Mouse (Mus musculus) midbrain, embryonic 15.5 days (tissue): ENCODE results near the gene Ptk6. TPM values are rescaled to one million over a fixed set of nuclear protein-coding genes. Genes with fewer than 3 reads are reported as not detected.

Source experiments
- ATAC-seq: fragments of 200-750 bp; cut with Nextera tagmentation; replicated peaks from 2 replicates; pipeline ENCODE4 v1.8.0; 2017; ENCODE audit warnings: moderate TSS enrichment
- H3K27ac ChIP-seq: fragments of 300-500 bp; sonication (generic); 2 replicates; pipeline ENCODE4 v1.5.1; 2015; ENCODE audit warnings: mild to moderate bottlenecking, inconsistent platforms
- H3K27me3 ChIP-seq: fragments of 300-500 bp; sonication (generic); replicated peaks from 2 replicates; pipeline ENCODE4 v1.6.1; 2015; ENCODE audit warnings: inconsistent platforms
- H3K36me3 ChIP-seq: fragments of 300-500 bp; sonication (generic); replicated peaks from 2 replicates; pipeline ENCODE4 v1.6.1; 2015; ENCODE audit warnings: inconsistent platforms
- H3K4me1 ChIP-seq: fragments of 300-500 bp; sonication (generic); 2 replicates; pipeline ENCODE4 v1.6.1; 2015; ENCODE audit warnings: inconsistent platforms
- H3K4me2 ChIP-seq: fragments of 300-500 bp; sonication (generic); 2 replicates; pipeline ENCODE4 v1.6.1; 2015; ENCODE audit warnings: inconsistent platforms, mild to moderate bottlenecking, moderate library complexity
- H3K4me3 ChIP-seq: fragments of 300-500 bp; sonication (generic); 2 replicates; pipeline ENCODE4 v1.5.1; 2015; ENCODE audit warnings: mild to moderate bottlenecking, inconsistent platforms
- H3K9ac ChIP-seq: fragments of 300-500 bp; sonication (generic); 2 replicates; pipeline ENCODE4 v1.6.1; 2015; ENCODE audit warnings: mild to moderate bottlenecking, inconsistent platforms
- H3K9me3 ChIP-seq: fragments of 300-500 bp; sonication (generic); 2 replicates; pipeline ENCODE4 v1.6.1; 2016; ENCODE audit warnings: inconsistent platforms
- WGBS: fragments of 180-500 bp; shearing (Covaris S2); methylation state at CpG from one replicate; pipeline ENCODE4 v1.1.7; 2015; ENCODE audit warnings: mixed read lengths; 5-methylcytosine and 5-hydroxymethylcytosine counted together
- polyA plus RNA-seq: library from polyadenylated mRNA; unstranded; fragments of >200 nt; fragmentation: Nextera tagmentation; extraction: Ambion mirVana; gene quantifications from 2 replicates; pipeline ENCODE4 v1.2.1, GENCODE M21; 2015

Ptk6 gene
- polyA plus RNA-seq: not detected in 2 replicates

- 89% methylated on average over 3 of the region's 3 CpGs for WGBS
Measured at GRCm38 (mm10) chr2:181202422-181202821, at the start of gene Ptk6. TSS of gene Ptk6 (minus strand) at chr2:181202789.

GRCm38 (mm10) chr2:181251841-181252240 lies 49.3 kb upstream of the Ptk6 start:
- H3K4me1 ChIP-seq: no peaks in the 10 kb centered on the region
- H3K4me2 ChIP-seq: no peak overlapping the region
- no peaks in the 10 kb centered on the region for H3K9me3 ChIP-seq
- H3K36me3 ChIP-seq: peaks cover 40% of the 10 kb centered on the region
- H3K27me3 ChIP-seq: no peaks in the 10 kb centered on the region
- no peak for ATAC-seq
- H3K27ac ChIP-seq: no peak overlapping the region
- WGBS: 93% methylated on average over 1 of the region's 1 CpGs
- H3K4me3 ChIP-seq: no peak overlapping the region
- H3K9ac ChIP-seq: no peak overlapping the region

More at GRCm38 (mm10) chr2:181202422-181202821, at the start of gene Ptk6:
- no peaks in the 10 kb centered on the region for H3K27me3 ChIP-seq
- H3K27ac ChIP-seq: no peak within 1 kb of the TSS
- no peaks in the 10 kb centered on the region for H3K4me1 ChIP-seq
- H3K9ac ChIP-seq: no peak within 1 kb of the TSS
- no peak within 1 kb of the TSS for H3K4me2 ChIP-seq
- ATAC-seq: no peak
- H3K9me3 ChIP-seq: no peaks in the 10 kb centered on the region
- no peaks in the 10 kb centered on the region for H3K36me3 ChIP-seq
- no peak within 1 kb of the TSS for H3K4me3 ChIP-seq

GRCm38 (mm10) chr2:181249217-181249616 lies 46.6 kb upstream of the Ptk6 start:
- H3K27me3 ChIP-seq: no peaks in the 10 kb centered on the region
- 88% methylated on average over 10 of the region's 10 CpGs for WGBS
- no peaks in the 10 kb centered on the region for H3K9me3 ChIP-seq
- ATAC-seq: no peak
- no peak overlapping the region for H3K4me2 ChIP-seq
- no peak overlapping the region for H3K9ac ChIP-seq
- no peaks in the 10 kb centered on the region for H3K4me1 ChIP-seq
- no peak overlapping the region for H3K4me3 ChIP-seq
- H3K27ac ChIP-seq: no peak overlapping the region
- H3K36me3 ChIP-seq: peaks cover 19% of the 10 kb centered on the region

- Histone ChIP-seq H3K4me2 (no peak overlapping the region), H3K9me3 (no peaks in the 10 kb centered on the region), H3K27me3 (no peaks in the 10 kb centered on the region), H3K4me3 (no peak overlapping the region), H3K27ac (no peak overlapping the region), H3K36me3 (no peaks in the 10 kb centered on the region), H3K4me1 (no peaks in the 10 kb centered on the region), H3K9ac (no peak overlapping the region)
- 36% methylated on average over 2 of the region's 2 CpGs for WGBS
- ATAC-seq: no peak
Measured at GRCm38 (mm10) chr2:181245031-181245430, 42.4 kb upstream of the Ptk6 start.

DNA sequence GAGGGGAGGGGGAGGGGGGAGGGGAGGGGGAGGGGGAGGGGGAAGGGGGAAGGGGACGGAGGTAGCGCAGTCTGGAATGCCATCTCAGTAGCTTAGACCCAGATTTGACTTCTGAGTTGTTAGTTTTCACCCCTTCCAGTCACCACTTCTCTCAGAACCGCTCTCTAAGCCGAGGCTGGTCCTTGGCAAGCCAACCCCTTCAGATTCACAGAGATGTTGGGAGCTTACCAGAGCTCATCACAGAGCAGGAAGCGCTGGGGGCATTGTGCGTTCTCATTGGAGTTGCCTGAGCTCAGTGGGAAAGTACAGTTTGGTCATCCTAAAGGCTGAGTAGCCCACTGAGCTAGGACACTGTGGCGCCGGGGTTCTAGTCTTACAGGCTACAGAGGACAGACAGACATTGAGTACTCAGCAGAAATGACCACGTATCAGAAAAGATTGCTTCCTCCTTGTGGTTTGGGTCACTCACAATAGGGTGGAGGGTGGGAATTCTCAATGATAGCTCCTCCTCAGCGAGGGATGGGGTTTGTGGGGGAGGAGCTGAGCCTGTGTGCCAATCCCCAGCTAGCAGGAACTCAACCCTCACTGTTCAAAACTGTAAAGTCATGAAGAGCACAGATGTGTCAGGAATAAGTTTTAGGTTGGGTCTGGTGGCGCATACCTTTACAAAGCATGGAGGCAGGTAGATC lies 41.3 kb upstream of the Ptk6 start:
- no peak overlapping the region for H3K9ac ChIP-seq
- no peaks in the 10 kb centered on the region for H3K4me1 ChIP-seq
- H3K4me3 ChIP-seq: no peak overlapping the region
- H3K27ac ChIP-seq: no peak overlapping the region
- H3K27me3 ChIP-seq: no peaks in the 10 kb centered on the region
- no peaks in the 10 kb centered on the region for H3K9me3 ChIP-seq
- 27% methylated on average over 11 of the region's 11 CpGs for WGBS
- no peak overlapping the region for H3K4me2 ChIP-seq
- no peaks in the 10 kb centered on the region for H3K36me3 ChIP-seq
- ATAC-seq: no peak

- no peaks in the 10 kb centered on the region for H3K27me3 ChIP-seq
- no peak overlapping the region for H3K4me2 ChIP-seq
- ATAC-seq: no peak
- H3K9me3 ChIP-seq: no peaks in the 10 kb centered on the region
- no peak overlapping the region for H3K4me3 ChIP-seq
- H3K36me3 ChIP-seq: no peaks in the 10 kb centered on the region
- no peak overlapping the region for H3K27ac ChIP-seq
- WGBS: 73% methylated on average over 3 of the region's 3 CpGs
- no peaks in the 10 kb centered on the region for H3K4me1 ChIP-seq
- no peak overlapping the region for H3K9ac ChIP-seq
Measured at GRCm38 (mm10) chr2:181242314-181242665, 39.7 kb upstream of the Ptk6 start.

DNA sequence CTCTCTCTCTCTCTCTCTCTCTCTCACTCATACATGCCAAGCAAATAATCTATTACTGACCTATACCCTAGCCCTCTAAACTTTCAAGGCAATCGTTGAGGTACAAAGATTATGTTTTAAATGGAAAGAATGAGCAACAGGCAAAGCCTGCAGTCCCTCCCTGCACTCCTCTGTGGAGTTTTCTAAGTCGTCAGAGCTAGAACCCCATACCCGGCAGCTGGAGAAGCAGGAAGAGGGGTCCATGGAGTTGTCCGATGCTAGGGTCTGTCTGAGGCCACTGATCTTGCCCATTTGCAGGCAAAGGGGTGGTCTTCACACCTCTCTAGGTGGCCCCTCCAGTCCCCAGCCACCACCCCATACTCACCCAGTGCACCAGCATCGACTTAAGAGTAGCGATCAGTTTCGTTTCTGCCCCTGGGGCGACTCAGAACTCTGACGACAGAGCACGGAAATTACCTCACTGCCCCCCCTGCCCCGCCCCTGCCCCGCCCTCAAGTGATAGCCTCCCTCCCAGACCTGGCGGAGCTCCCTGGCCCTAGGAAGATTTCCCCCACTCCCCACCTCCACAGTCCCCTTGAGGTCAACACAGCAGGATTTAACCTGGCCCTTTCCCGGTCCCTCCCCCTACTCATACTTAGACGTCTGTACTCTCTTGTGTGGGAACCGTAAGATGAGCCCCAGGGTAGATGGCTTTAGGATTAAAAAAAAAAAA lies 39.2 kb upstream of the Ptk6 start, which contains the start of gene Helz2:
Gene Helz2, minus strand, starts transcription at position 426 of the 712 bp plus-strand sequence.
- H3K27me3 ChIP-seq: no peaks in the 10 kb centered on the region
- peak within 1 kb of the TSS; percentile 36 for H3K4me2 ChIP-seq
- no peaks in the 10 kb centered on the region for H3K4me1 ChIP-seq
- no peaks in the 10 kb centered on the region for H3K9me3 ChIP-seq
- no peak within 1 kb of the TSS for H3K27ac ChIP-seq
- no peak for ATAC-seq
- H3K9ac ChIP-seq: no peak within 1 kb of the TSS
- H3K4me3 ChIP-seq: no peak within 1 kb of the TSS
- 15% methylated on average over 16 of the region's 16 CpGs for WGBS
- H3K36me3 ChIP-seq: no peaks in the 10 kb centered on the region

DNA sequence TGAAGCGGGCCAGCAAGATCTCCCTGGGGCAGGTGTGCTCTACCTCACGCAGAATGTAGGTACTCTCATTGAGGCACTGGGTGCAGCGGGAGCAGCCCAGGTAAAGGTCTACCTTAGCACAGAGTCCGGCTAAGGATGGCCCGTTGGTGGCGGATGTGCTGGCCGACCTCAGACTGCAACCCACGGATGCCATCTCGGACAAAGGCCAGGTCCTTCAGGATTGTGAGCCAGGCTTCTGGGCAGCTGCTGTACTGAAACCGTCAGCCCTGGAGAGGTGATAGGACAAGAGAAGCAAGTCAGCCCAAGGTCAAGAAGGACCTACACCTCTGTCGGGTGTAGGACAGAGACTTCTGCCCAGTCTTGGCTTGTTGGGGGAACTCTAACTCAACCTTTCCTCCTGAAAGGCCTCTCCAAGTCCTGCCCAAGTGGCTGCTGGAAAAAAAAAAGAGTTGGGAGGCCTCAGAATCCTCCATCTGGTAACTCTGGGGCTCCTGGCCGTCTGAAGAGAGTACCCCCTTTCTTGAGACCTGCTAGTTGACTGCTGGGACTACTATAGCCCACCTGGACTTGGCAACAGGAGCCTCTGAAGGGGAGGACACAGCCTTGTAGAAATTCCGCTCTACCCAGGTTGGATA lies 38.3 kb upstream of the Ptk6 start:
- no peaks in the 10 kb centered on the region for H3K36me3 ChIP-seq
- WGBS: 92% methylated on average over 13 of the region's 13 CpGs
- no peaks in the 10 kb centered on the region for H3K4me1 ChIP-seq
- no peak overlapping the region for H3K27ac ChIP-seq
- no peak overlapping the region for H3K4me2 ChIP-seq
- no peak overlapping the region for H3K9ac ChIP-seq
- H3K4me3 ChIP-seq: no peak overlapping the region
- no peaks in the 10 kb centered on the region for H3K9me3 ChIP-seq
- ATAC-seq: no peak
- no peaks in the 10 kb centered on the region for H3K27me3 ChIP-seq

- no peak overlapping the region for H3K27ac ChIP-seq
- H3K9ac ChIP-seq: no peak overlapping the region
- no peaks in the 10 kb centered on the region for H3K36me3 ChIP-seq
- 91% methylated on average over 9 of the region's 9 CpGs for WGBS
- no peaks in the 10 kb centered on the region for H3K9me3 ChIP-seq
- no peaks in the 10 kb centered on the region for H3K27me3 ChIP-seq
- no peak overlapping the region for H3K4me2 ChIP-seq
- no peak for ATAC-seq
- no peaks in the 10 kb centered on the region for H3K4me1 ChIP-seq
- H3K4me3 ChIP-seq: no peak overlapping the region
Measured at GRCm38 (mm10) chr2:181239261-181239660, 36.7 kb upstream of the Ptk6 start.

GRCm38 (mm10) chr2:181238861-181239260 lies 36.3 kb upstream of the Ptk6 start:
- 60% methylated on average over 2 of the region's 2 CpGs for WGBS
- no peak for ATAC-seq
- Histone ChIP-seq H3K9ac (no peak overlapping the region), H3K4me2 (no peak overlapping the region), H3K27ac (no peak overlapping the region), H3K36me3 (no peaks in the 10 kb centered on the region), H3K4me1 (no peaks in the 10 kb centered on the region), H3K9me3 (no peaks in the 10 kb centered on the region), H3K4me3 (no peak overlapping the region), H3K27me3 (no peaks in the 10 kb centered on the region)

DNA sequence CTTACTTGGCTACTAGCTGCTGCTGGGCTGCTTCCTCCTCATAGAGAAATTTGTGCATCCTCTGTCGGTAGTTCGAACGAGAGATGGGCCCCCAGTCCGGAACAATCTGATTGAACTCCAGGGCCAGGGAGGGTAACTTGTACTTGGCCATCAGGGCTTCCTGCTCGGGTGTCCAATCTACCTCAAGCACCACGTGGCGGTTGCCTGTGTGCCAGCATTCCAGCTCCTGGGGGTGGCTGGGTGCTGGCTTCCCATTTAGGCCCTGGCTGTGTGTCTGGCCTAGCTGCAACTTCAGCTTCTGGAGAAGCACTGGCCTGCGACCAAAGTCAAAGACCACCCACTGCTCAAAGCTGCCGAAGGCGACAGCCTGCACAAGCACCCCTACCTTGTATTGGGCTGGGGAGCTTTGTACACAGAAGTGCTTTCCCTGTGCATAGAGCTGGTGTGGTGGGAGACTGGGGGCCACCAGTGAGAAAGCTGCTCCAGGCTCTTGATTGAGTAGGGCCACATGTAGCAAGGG lies 35.6 kb upstream of the Ptk6 start:
- Histone ChIP-seq H3K4me1 (no peaks in the 10 kb centered on the region), H3K9ac (no peak overlapping the region), H3K27me3 (no peaks in the 10 kb centered on the region), H3K4me3 (no peak overlapping the region), H3K27ac (no peak overlapping the region), H3K36me3 (no peaks in the 10 kb centered on the region), H3K4me2 (no peak overlapping the region), H3K9me3 (no peaks in the 10 kb centered on the region)
- ATAC-seq: no peak
- 67% methylated on average over 10 of the region's 10 CpGs for WGBS

GRCm38 (mm10) chr2:181237251-181238014 lies 34.8 kb upstream of the Ptk6 start:
- ATAC-seq: no peak
- H3K36me3 ChIP-seq: no peaks in the 10 kb centered on the region
- no peak overlapping the region for H3K4me3 ChIP-seq
- 92% methylated on average over 17 of the region's 17 CpGs for WGBS
- H3K9me3 ChIP-seq: no peaks in the 10 kb centered on the region
- no peak overlapping the region for H3K9ac ChIP-seq
- H3K27me3 ChIP-seq: no peaks in the 10 kb centered on the region
- no peak overlapping the region for H3K4me2 ChIP-seq
- H3K4me1 ChIP-seq: no peaks in the 10 kb centered on the region
- no peak overlapping the region for H3K27ac ChIP-seq
